Mouse (Mus musculus) testis, adult 2 months (tissue): ENCODE measurements at regions not wholly inside any gene's neighbourhood (a gene's known extent, or its start where the extent isn't known, plus 50 kb on each side); places are given as distances from the start of the nearest gene placed in this dataset.

ENCODE experiments used
- CTCF ChIP-seq: fragments of 200-500 bp; IDR thresholded peaks from 2 replicates; pipeline ENCODE4 v1.5.1; 2012; ENCODE audit warnings: low read depth, mild to moderate bottlenecking, inconsistent platforms, low read length, moderate library complexity; ENCODE audit not compliant: control insufficient read depth, insufficient read depth, insufficient replicate concordance
- POLR2A ChIP-seq: fragments of 200-500 bp; IDR thresholded peaks from 2 replicates; pipeline ENCODE4 v1.6.1; 2012; ENCODE audit warnings: low read depth, mild to moderate bottlenecking, inconsistent platforms, low read length, moderate library complexity; ENCODE audit not compliant: control insufficient read depth

GRCm38 (mm10) chr13:107456394-107456793 is 434.5 kb upstream of the Kif2a start:
- TF ChIP-seq POLR2A, result no peak
- TF ChIP-seq CTCF, result no peak
